Mouse (Mus musculus) erythroblast, adult 5-6 weeks (primary cell): ENCODE measurements around the gene BC107364. TPM values are rescaled to one million over a fixed set of nuclear protein-coding genes. Genes with fewer than 3 reads are reported as not detected.
"Not testable (repeated sequence)": the region's sequence is repeated elsewhere in the genome, so short reads cannot be mapped to it uniquely, and the experiment has no call there.

Experiments
- ATAC-seq: replicated peaks from 2 replicates; pipeline ENCODE4 v1.8.0; 2016; ENCODE audit warnings: moderate number of reproducible peaks, mild to moderate bottlenecking, moderate TSS enrichment, inconsistent platforms; ENCODE audit not compliant: poor library complexity, low FRiP score, severe bottlenecking
- total RNA-seq, 2 experiments: library from RNA; stranded (forward) in 1 of 2; stranded (reverse) in 1 of 2; fragments of 150-400 nt in 1 of 2; fragments of 200-764, 138-1000 nt in 1 of 2; gene quantifications; 2 replicates each; pipeline versions ENCODE4 v1.2.3 to v1.2.4; 2015 to 2017; ENCODE audit warnings: low replicate concordance in 2 of 2

Gene BC107364
- total RNA-seq, 2 experiments from 2014 or later = not detected

GRCm38 (mm10) chr3:96459757-96460567, 7.9 kb upstream of the BC107364 start:
- not testable (repeated sequence) for ATAC-seq

GRCm38 (mm10) chr3:96458886-96459439, 6.9 kb upstream of the BC107364 start:
- ATAC-seq = not testable (repeated sequence)

DNA sequence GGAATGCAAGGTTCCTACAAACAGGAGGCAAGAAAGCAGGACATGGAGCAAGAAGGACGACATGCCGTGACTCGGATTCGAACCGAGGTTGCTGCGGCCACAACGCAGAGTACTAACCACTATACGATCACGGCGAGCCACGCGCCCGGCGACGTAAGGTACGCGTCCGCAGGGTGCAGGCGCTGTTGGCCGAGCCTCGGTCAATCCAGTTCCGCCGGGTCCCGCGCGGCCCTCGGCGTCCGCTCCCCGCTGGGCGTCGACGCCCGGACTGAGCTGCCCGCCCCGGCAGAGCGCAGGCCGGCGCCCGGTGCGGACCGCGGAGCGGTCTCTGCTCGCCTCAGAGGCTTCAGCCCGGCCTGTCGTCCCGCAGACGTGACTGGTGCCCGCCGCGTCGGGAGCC, 5.9 kb upstream of the BC107364 start:
- ATAC-seq = not testable (repeated sequence)

DNA sequence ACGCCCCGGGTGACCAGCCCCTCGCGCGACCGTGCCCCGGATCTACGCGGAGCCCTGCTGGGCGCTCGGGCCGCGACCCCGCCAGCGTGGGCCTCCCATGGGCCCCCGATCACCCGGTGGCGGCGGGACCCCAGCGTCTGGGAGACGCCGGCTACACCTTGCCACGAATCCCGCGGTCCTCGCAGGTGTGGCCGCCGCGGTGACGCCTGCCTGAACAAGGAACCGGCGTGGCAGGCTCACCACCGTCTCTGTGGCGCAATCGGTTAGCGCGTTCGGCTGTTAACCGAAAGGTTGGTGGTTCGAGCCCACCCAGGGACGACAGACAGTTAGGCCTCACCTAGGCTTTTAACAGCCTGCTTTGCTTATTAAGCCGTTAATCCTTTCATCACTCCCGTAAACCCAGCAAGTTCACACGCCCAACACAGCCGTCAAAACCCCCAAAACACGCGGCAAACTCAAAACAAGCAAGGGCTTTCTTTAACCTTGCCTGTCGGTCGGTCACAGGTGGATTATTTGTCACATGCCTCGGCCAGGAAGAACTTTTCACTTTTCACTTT, 847 bp downstream of the BC107364 start:
- not testable (repeated sequence) for ATAC-seq

DNA sequence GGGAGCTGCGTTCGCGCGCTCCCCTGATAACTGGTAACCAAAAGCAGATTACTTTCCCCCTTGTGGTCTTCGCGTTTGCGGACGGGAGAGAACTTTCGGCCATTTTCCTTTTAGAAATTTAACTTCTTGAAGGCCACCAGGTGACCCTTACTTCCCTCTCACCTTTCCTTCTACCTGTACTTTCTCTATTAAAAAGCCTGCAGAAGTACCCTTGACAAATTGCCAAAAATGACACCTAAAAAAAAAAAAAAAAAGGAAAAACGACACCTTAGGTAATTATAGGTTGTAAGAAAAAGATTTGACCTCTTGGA, 1.6 kb downstream of the BC107364 start:
- ATAC-seq = not testable (repeated sequence)

GRCm38 (mm10) chr3:96449762-96450585, 2.1 kb downstream of the BC107364 start:
- not testable (repeated sequence) for ATAC-seq

DNA sequence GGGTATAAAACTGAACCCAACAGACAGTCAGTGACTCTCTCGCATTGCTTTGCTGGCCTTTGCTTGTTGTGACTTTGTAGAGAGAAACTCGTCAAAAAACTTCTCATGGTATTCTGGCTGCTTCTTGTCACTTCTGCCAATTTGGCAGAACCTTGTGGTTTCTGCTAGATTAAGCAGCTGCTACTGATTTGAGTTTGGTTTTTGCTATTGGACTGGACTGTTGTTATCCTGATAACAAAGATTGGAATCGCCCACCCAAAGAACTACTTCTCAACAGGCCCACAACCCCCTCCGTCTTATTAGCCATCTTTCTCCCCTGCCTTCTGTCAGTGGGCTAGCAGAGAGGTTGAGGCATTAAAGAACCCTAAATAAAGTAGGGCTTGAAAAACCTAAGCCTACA, 6.7 kb downstream of the BC107364 start:
- ATAC-seq = no peak

GRCm38 (mm10) chr3:96440578-96440977, 11.5 kb downstream of the BC107364 start:
- ATAC-seq = peak; percentile 85

- ATAC-seq = peak; percentile 66
Observed at GRCm38 (mm10) chr3:96435557-96436091, 16.5 kb downstream of the BC107364 start.

- ATAC-seq = no peak
Observed at GRCm38 (mm10) chr3:96432207-96432606, 19.9 kb downstream of the BC107364 start.

DNA sequence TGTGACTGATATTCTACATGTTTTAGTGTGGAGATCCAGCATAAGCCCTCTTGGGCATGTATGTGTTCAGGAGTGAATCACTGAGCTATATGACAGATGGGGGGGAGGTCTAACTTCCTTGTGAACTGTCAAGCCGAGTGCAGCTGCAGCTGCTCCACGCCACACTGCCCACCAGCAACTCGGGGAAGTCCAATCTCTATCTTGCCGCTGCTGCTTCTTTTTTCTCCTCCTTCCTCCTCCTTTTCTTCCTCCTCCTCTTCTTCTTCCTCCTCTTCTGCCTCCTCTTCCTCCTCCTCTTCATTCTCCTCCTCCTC, 22.3 kb downstream of the BC107364 start:
- no peak for ATAC-seq

- peak; percentile 90 for ATAC-seq
Observed at GRCm38 (mm10) chr3:96428941-96429818, 22.9 kb downstream of the BC107364 start.

- ATAC-seq = peak; percentile 50
Observed at GRCm38 (mm10) chr3:96427761-96428462, 24.2 kb downstream of the BC107364 start.

- peak; percentile 43 for ATAC-seq
Observed at GRCm38 (mm10) chr3:96427311-96427710, 24.8 kb downstream of the BC107364 start.

DNA sequence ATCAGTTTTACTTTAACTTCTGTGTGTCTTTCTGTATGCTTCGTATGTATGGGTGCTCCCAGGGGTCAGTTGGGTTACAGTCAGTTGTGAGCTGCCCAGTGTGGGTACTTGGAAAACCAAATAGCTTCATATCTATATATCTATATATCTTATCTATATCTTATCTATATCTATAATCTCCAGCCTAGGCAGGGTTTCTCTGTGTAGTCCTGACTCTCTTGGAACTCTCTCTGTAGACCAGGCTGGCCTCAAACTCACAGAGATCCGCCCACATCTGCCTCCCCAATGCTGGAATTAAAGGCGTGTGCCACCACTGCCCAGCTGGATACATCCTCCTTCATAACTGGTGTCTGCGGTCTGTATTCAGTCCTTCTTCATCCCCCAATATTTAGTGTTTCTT, 25.8 kb downstream of the BC107364 start:
- ATAC-seq = no peak

DNA sequence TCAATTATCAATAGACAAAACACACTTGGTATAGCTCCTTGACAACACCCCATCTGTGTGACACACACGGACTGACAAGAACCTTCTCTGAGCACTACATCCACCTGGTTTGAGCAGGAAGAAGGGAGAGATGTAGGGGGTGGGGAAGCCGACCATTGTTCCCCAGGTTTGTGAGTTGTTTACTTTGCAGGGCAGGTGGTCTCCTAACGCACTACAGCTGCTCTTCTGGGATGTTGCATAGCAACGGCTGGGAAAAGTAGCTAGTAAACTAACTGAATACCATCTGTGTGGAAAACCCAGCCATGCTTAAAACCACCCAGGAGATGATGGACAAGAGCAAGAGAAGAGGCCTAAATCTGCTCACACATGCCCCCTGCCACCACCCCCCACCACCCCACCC, 27.7 kb downstream of the BC107364 start:
- ATAC-seq = not testable (repeated sequence)

DNA sequence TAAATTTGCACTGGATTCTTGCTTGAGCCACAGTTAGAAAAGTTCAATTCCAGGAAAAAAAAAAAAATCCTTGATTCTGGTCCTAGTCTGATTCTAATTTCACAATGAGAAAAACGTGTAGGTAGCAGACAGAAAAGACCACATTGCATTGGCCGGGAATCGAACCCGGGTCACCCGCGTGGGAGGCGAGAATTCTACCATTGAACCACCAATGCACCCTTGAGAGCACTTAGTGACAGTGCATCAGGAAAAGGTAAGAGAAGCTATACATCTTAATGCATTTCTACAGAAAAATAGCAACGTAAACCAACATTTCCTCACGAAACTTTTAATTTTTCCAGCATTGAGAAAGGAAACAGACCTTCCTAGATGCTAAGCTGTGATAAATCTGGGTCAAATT, 28.2 kb downstream of the BC107364 start:
- ATAC-seq = no peak

DNA sequence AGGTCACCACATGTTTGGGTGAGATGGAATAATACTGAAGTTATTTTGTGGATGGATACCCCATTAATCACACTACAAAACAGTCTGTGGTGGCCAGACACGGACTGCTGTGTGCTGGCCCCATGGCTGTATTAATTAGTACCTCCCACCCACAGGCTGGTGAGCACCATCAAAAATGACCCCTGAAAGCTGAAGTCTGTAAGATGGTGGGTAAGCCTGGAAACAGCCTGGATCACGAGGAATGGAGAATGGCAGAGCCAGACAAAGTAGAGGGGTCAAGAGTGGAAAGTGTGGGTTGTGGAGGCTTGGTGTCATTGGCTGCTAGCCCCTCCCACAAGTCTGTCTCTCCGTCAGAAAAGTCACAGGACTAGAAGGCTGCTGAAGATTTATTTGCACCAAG, 31.3 kb downstream of the BC107364 start:
- ATAC-seq = no peak

- not testable (repeated sequence) for ATAC-seq
Observed at GRCm38 (mm10) chr3:96418902-96419301, 33.2 kb downstream of the BC107364 start.
